Mouse (Mus musculus): ENCODE data around the gene Uap1l1. TPM values are rescaled to one million over a fixed set of nuclear protein-coding genes. Genes with fewer than 3 reads are reported as not detected.

Uap1l1 gene
- polyA plus RNA-seq, 1 experiment from 2014 or later, result 9.9 TPM

- Histone ChIP-seq H3K36me3 (no peaks in the 10 kb centered on the region; the same call in none of the 2 replicates), H3K4me3 (peak overlapping the region; percentile 66), H3K4me2 (peak overlapping the region; percentile 96), H3K27me3 (peaks cover 36% of the 10 kb centered on the region), H3K27ac (no peak overlapping the region), H3K4me1 (no peaks in the 10 kb centered on the region), H3K9ac (peak overlapping the region; percentile 83), H3K9me3 (no peaks in the 10 kb centered on the region)
- 28% methylated on average over 9 of the region's 9 CpGs for WGBS
- no peak for ATAC-seq (ENCODE audit: insufficient number of reproducible peaks, insufficient read depth, low FRiP score, low TSS enrichment, low read depth)
Observed at GRCm38 (mm10) chr2:25364761-25365090, 756 bp downstream of the Uap1l1 start.

- H3K4me2 ChIP-seq, result peak overlapping the region; percentile 96
- ATAC-seq (ENCODE audit: insufficient number of reproducible peaks, insufficient read depth, low FRiP score, low TSS enrichment, low read depth), result no peak
- peak overlapping the region; percentile 83; the same call in 1 of the 2 replicates for H3K9ac ChIP-seq
Observed at GRCm38 (mm10) chr2:25364313-25364712, 1.2 kb downstream of the Uap1l1 start.

GRCm38 (mm10) chr2:25363478-25364178, 1.9 kb downstream of the Uap1l1 start:
- Histone ChIP-seq H3K27ac (no peak overlapping the region), H3K36me3 (no peaks in the 10 kb centered on the region; the same call in none of the 2 replicates), H3K4me2 (no peak overlapping the region), H3K4me1 (no peaks in the 10 kb centered on the region), H3K4me3 (no peak overlapping the region), H3K9me3 (no peaks in the 10 kb centered on the region), H3K27me3 (peaks cover 36% of the 10 kb centered on the region), H3K9ac (no peak overlapping the region)
- ATAC-seq (ENCODE audit: insufficient number of reproducible peaks, insufficient read depth, low FRiP score, low TSS enrichment, low read depth), result no peak
- 51% methylated on average over 13 of the region's 13 CpGs for WGBS

More at GRCm38 (mm10) chr2:25364313-25364712, 1.2 kb downstream of the Uap1l1 start:
- H3K27ac ChIP-seq, result no peak overlapping the region
- H3K36me3 ChIP-seq, result no peaks in the 10 kb centered on the region; the same call in none of the 2 replicates
- peaks cover 36% of the 10 kb centered on the region for H3K27me3 ChIP-seq
- WGBS, result 84% methylated on average over 4 of the region's 4 CpGs
- no peaks in the 10 kb centered on the region for H3K4me1 ChIP-seq
- H3K4me3 ChIP-seq, result peak overlapping the region; percentile 66
- H3K9me3 ChIP-seq, result no peaks in the 10 kb centered on the region

- H3K4me2 ChIP-seq, result no peak overlapping the region
- no peak for ATAC-seq (ENCODE audit: insufficient number of reproducible peaks, insufficient read depth, low FRiP score, low TSS enrichment, low read depth)
- peaks cover 2% of the 10 kb centered on the region for H3K36me3 ChIP-seq
- H3K4me1 ChIP-seq, result peaks cover 24% of the 10 kb centered on the region
- no peak overlapping the region for H3K4me3 ChIP-seq
- no peak overlapping the region for H3K27ac ChIP-seq
- peaks cover 22% of the 10 kb centered on the region for H3K27me3 ChIP-seq
- no peak overlapping the region for H3K9ac ChIP-seq
- 82% methylated on average over 4 of the region's 4 CpGs for WGBS
- H3K9me3 ChIP-seq, result no peaks in the 10 kb centered on the region
Observed at GRCm38 (mm10) chr2:25359848-25360247, 5.6 kb downstream of the Uap1l1 start.

GRCm38 (mm10) chr2:25356208-25357079, 9.0 kb downstream of the Uap1l1 start, which contains the start of gene Dpp7:
Dpp7 (minus strand) TSS chr2:25356359.
- H3K4me2 ChIP-seq, result peak within 1 kb of the TSS; percentile 91
- ATAC-seq (ENCODE audit: insufficient number of reproducible peaks, insufficient read depth, low FRiP score, low TSS enrichment, low read depth), result peak; percentile 62; the same call in 1 of the 2 replicates
- H3K9me3 ChIP-seq, result no peaks in the 10 kb centered on the region
- 5% methylated on average over 13 of the region's 13 CpGs for WGBS
- H3K9ac ChIP-seq, result peak within 1 kb of the TSS; percentile 76
- H3K4me1 ChIP-seq, result peaks cover 26% of the 10 kb centered on the region
- H3K27me3 ChIP-seq, result no peaks in the 10 kb centered on the region
- H3K36me3 ChIP-seq, result peaks cover 28% of the 10 kb centered on the region
- H3K4me3 ChIP-seq, result peak within 1 kb of the TSS; percentile 62
- no peak within 1 kb of the TSS for H3K27ac ChIP-seq

GRCm38 (mm10) chr2:25355419-25356066, 9.9 kb downstream of the Uap1l1 start:
- 36% methylated on average over 18 of the region's 18 CpGs for WGBS
- peak; percentile 23; the same call in 1 of the 2 replicates for ATAC-seq (ENCODE audit: insufficient number of reproducible peaks, insufficient read depth, low FRiP score, low TSS enrichment, low read depth)
- Histone ChIP-seq H3K4me2 (peak overlapping the region; percentile 91), H3K4me1 (peaks cover 26% of the 10 kb centered on the region), H3K9ac (peak overlapping the region; percentile 76), H3K4me3 (peak overlapping the region; percentile 62), H3K36me3 (peaks cover 37% of the 10 kb centered on the region), H3K9me3 (no peaks in the 10 kb centered on the region), H3K27me3 (no peaks in the 10 kb centered on the region), H3K27ac (no peak overlapping the region)

GRCm38 (mm10) chr2:25354211-25354610, 11.3 kb downstream of the Uap1l1 start:
- H3K9me3 ChIP-seq, result no peaks in the 10 kb centered on the region
- H3K4me2 ChIP-seq, result no peak overlapping the region
- no peaks in the 10 kb centered on the region for H3K27me3 ChIP-seq
- H3K4me1 ChIP-seq, result peaks cover 26% of the 10 kb centered on the region
- no peak for ATAC-seq (ENCODE audit: insufficient number of reproducible peaks, insufficient read depth, low FRiP score, low TSS enrichment, low read depth)
- no peak overlapping the region for H3K27ac ChIP-seq
- H3K9ac ChIP-seq, result no peak overlapping the region
- peaks cover 50% of the 10 kb centered on the region for H3K36me3 ChIP-seq
- no peak overlapping the region for H3K4me3 ChIP-seq
- WGBS, result 88% methylated on average over 6 of the region's 6 CpGs

GRCm38 (mm10) chr2:25350701-25351100, 14.8 kb downstream of the Uap1l1 start:
- H3K36me3 ChIP-seq, result peaks cover 82% of the 10 kb centered on the region
- H3K9ac ChIP-seq, result no peak overlapping the region
- ATAC-seq (ENCODE audit: insufficient number of reproducible peaks, insufficient read depth, low FRiP score, low TSS enrichment, low read depth), result no peak
- no peak overlapping the region for H3K4me2 ChIP-seq
- no peaks in the 10 kb centered on the region for H3K27me3 ChIP-seq
- H3K27ac ChIP-seq, result no peak overlapping the region
- WGBS, result 93% methylated on average over 3 of the region's 3 CpGs
- H3K9me3 ChIP-seq, result no peaks in the 10 kb centered on the region
- H3K4me3 ChIP-seq, result no peak overlapping the region
- H3K4me1 ChIP-seq, result peaks cover 11% of the 10 kb centered on the region

GRCm38 (mm10) chr2:25349499-25349898, 16.0 kb downstream of the Uap1l1 start:
- no peaks in the 10 kb centered on the region for H3K9me3 ChIP-seq
- H3K4me3 ChIP-seq, result no peak overlapping the region
- H3K27me3 ChIP-seq, result no peaks in the 10 kb centered on the region
- no peak for ATAC-seq (ENCODE audit: insufficient number of reproducible peaks, insufficient read depth, low FRiP score, low TSS enrichment, low read depth)
- no peak overlapping the region for H3K4me2 ChIP-seq
- peaks cover 90% of the 10 kb centered on the region for H3K36me3 ChIP-seq
- H3K27ac ChIP-seq, result no peak overlapping the region
- no peaks in the 10 kb centered on the region for H3K4me1 ChIP-seq
- H3K9ac ChIP-seq, result no peak overlapping the region
- WGBS, result 96% methylated on average over 4 of the region's 4 CpGs

GRCm38 (mm10) chr2:25348162-25348561, 17.3 kb downstream of the Uap1l1 start:
- H3K4me1 ChIP-seq, result no peaks in the 10 kb centered on the region
- no peak for ATAC-seq (ENCODE audit: insufficient number of reproducible peaks, insufficient read depth, low FRiP score, low TSS enrichment, low read depth)
- H3K27me3 ChIP-seq, result no peaks in the 10 kb centered on the region
- no peaks in the 10 kb centered on the region for H3K9me3 ChIP-seq
- WGBS, result 94% methylated on average over 7 of the region's 7 CpGs
- H3K9ac ChIP-seq, result no peak overlapping the region
- no peak overlapping the region for H3K4me2 ChIP-seq
- no peak overlapping the region for H3K4me3 ChIP-seq
- H3K27ac ChIP-seq, result no peak overlapping the region
- peaks cover 97% of the 10 kb centered on the region for H3K36me3 ChIP-seq

- H3K36me3 ChIP-seq, result peaks cover 87% of the 10 kb centered on the region
- H3K27me3 ChIP-seq, result no peaks in the 10 kb centered on the region
- no peak overlapping the region for H3K9ac ChIP-seq
- no peak overlapping the region for H3K27ac ChIP-seq
- H3K9me3 ChIP-seq, result no peaks in the 10 kb centered on the region
- H3K4me3 ChIP-seq, result no peak overlapping the region
- H3K4me1 ChIP-seq, result peaks cover 8% of the 10 kb centered on the region
- 94% methylated on average over 6 of the region's 6 CpGs for WGBS
- H3K4me2 ChIP-seq, result no peak overlapping the region
- no peak for ATAC-seq (ENCODE audit: insufficient number of reproducible peaks, insufficient read depth, low FRiP score, low TSS enrichment, low read depth)
Observed at GRCm38 (mm10) chr2:25338303-25338702, 27.2 kb downstream of the Uap1l1 start.

Measured in embryonic facial prominence, embryonic 13.5 days (tissue).